Mouse (Mus musculus): ENCODE data around the gene Ankrd44. TPM values are rescaled to one million over a fixed set of nuclear protein-coding genes. Genes with fewer than 3 reads are reported as not detected.

The Ankrd44 gene
- polyA plus RNA-seq, 1 experiment from 2014 or later, result 32.3 TPM

- 64% methylated on average over 8 of the region's 8 CpGs for WGBS
- ATAC-seq (replicated peaks), result no peak
Observed at GRCm38 (mm10) chr1:54715061-54715760, 211.0 kb downstream of the Ankrd44 start.

GRCm38 (mm10) chr1:54713231-54714173 is 212.7 kb downstream of the Ankrd44 start:
- Histone ChIP-seq H3K27me3 (replicated peaks) (no peaks in the 10 kb centered on the region), H3K4me2 (no peak overlapping the region), H3K27ac (no peak overlapping the region), H3K36me3 (replicated peaks) (no peaks in the 10 kb centered on the region), H3K9me3 (no peaks in the 10 kb centered on the region), H3K4me1 (0 out of 2 replicates have a peak, but pooled peaks cover 4% of the 10 kb centered on the region), H3K9ac (no peak overlapping the region), H3K4me3 (no peak overlapping the region)
- ATAC-seq (replicated peaks), result 0 out of 2 replicates have a peak, but pooled peaks have one; percentile 37
- WGBS, result 47% methylated on average over 11 of the region's 11 CpGs

More at GRCm38 (mm10) chr1:54715061-54715760, 211.0 kb downstream of the Ankrd44 start:
- no peak overlapping the region for H3K4me3 ChIP-seq
- H3K4me2 ChIP-seq, result no peak overlapping the region
- no peaks in the 10 kb centered on the region for H3K9me3 ChIP-seq
- 0 out of 2 replicates have a peak, but pooled peaks cover 4% of the 10 kb centered on the region for H3K4me1 ChIP-seq
- H3K9ac ChIP-seq, result no peak overlapping the region
- H3K36me3 ChIP-seq (replicated peaks), result no peaks in the 10 kb centered on the region
- H3K27ac ChIP-seq, result no peak overlapping the region
- H3K27me3 ChIP-seq (replicated peaks), result no peaks in the 10 kb centered on the region

GRCm38 (mm10) chr1:54711568-54711967 is 214.6 kb downstream of the Ankrd44 start:
- Histone ChIP-seq H3K27me3 (replicated peaks) (no peaks in the 10 kb centered on the region), H3K27ac (no peak overlapping the region), H3K9me3 (no peaks in the 10 kb centered on the region), H3K9ac (no peak overlapping the region), H3K4me1 (peaks cover 22% of the 10 kb centered on the region), H3K4me3 (no peak overlapping the region), H3K4me2 (no peak overlapping the region), H3K36me3 (replicated peaks) (no peaks in the 10 kb centered on the region)
- no peak for ATAC-seq (replicated peaks)
- 91% methylated on average over 3 of the region's 3 CpGs for WGBS

DNA sequence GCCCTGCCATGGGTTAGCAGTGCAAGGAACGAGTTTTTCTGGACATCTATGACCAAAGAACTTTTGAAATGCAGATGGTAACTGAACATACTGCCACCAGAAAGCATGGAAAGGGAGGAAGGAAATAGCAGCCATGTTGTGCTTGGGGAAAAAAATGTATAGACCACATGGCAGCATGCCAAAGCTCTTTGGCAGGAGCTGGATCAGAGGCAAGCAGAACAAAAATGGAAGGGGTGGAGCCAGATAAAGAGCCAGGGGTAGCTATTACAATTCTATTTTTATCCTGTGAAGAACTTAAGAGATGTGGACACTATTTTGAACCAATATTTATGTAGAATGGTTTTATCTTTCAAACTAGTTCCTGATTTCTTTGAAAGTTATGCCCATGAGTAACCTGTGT is 215.6 kb downstream of the Ankrd44 start:
- Histone ChIP-seq H3K4me3 (no peak overlapping the region), H3K4me1 (peaks cover 22% of the 10 kb centered on the region), H3K36me3 (replicated peaks) (no peaks in the 10 kb centered on the region), H3K27me3 (replicated peaks) (no peaks in the 10 kb centered on the region), H3K9ac (no peak overlapping the region), H3K4me2 (no peak overlapping the region), H3K27ac (no peak overlapping the region), H3K9me3 (no peaks in the 10 kb centered on the region)
- WGBS, result 73% methylated on average over 1 of the region's 1 CpGs
- no peak for ATAC-seq (replicated peaks)

DNA sequence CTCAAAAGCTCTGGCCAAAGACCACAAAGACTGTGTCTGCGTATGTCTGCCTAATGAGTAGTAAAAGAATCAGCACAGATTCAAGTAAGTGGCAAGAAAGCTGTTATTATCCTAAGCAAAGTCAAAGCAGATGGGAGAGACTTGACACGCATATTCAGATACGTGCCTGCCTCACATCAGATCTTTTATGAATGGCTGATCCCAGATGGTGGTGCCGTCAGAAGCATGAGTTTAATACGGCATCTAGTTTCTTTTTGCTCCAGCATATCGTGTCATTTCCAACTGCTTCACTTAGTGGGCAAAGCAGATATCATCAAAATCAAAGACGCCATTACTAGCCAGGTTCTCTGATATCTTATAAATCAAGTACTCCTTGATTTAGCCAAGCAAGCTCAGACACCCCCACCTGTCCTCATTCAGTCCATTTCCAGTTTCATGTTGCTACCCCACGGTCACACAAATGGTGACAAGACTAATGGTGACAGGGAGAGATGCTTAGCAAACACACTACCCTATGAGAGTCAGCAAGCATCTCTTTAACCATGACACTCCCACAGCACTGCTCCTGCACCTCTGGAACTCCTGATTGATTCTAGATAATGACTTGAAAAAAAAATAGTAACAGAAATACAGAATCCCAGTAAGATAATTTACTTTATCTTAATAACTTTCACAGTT is 218.2 kb downstream of the Ankrd44 start:
- H3K4me1 ChIP-seq, result peaks cover 18% of the 10 kb centered on the region
- WGBS, result 39% methylated on average over 8 of the region's 8 CpGs
- H3K9ac ChIP-seq, result no peak overlapping the region
- no peaks in the 10 kb centered on the region for H3K27me3 ChIP-seq (replicated peaks)
- H3K9me3 ChIP-seq, result no peaks in the 10 kb centered on the region
- H3K4me2 ChIP-seq, result no peak overlapping the region
- no peaks in the 10 kb centered on the region for H3K36me3 ChIP-seq (replicated peaks)
- H3K4me3 ChIP-seq, result no peak overlapping the region
- ATAC-seq (replicated peaks), result peak; percentile 61
- H3K27ac ChIP-seq, result peak overlapping the region; percentile 71

GRCm38 (mm10) chr1:54707036-54707887 is 218.9 kb downstream of the Ankrd44 start:
- no peaks in the 10 kb centered on the region for H3K27me3 ChIP-seq (replicated peaks)
- H3K4me2 ChIP-seq, result peak overlapping the region; percentile 5; the same call in 1 of the 2 replicates
- H3K36me3 ChIP-seq (replicated peaks), result no peaks in the 10 kb centered on the region
- WGBS, result 39% methylated on average over 10 of the region's 10 CpGs
- ATAC-seq (replicated peaks), result peak; percentile 89
- no peak overlapping the region for H3K4me3 ChIP-seq
- peaks cover 18% of the 10 kb centered on the region for H3K4me1 ChIP-seq
- no peaks in the 10 kb centered on the region for H3K9me3 ChIP-seq
- no peak overlapping the region for H3K9ac ChIP-seq
- peak overlapping the region; percentile 71 for H3K27ac ChIP-seq

DNA sequence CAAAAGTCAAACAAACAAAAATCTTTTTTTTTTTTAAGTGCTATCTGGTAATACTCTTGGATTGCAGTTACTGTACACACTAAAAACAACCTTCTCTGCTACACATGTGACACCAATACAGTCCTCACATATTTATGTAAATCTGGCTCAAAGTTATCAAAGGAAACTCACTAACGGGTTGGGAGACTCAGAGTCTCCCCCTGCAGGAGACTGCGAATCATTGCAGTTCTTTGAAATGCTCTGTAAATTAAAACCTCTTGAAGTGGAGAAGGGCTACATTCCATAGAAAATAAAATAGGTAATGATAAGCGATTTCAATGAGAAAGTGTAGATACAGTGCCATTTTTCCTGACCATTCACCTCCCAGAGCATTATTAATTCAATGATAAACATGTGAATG is 219.6 kb downstream of the Ankrd44 start:
- no peaks in the 10 kb centered on the region for H3K36me3 ChIP-seq (replicated peaks)
- peaks cover 18% of the 10 kb centered on the region for H3K4me1 ChIP-seq
- H3K9ac ChIP-seq, result no peak overlapping the region
- H3K4me2 ChIP-seq, result no peak overlapping the region
- peak overlapping the region; percentile 71 for H3K27ac ChIP-seq
- WGBS, result 26% methylated on average over 3 of the region's 3 CpGs
- ATAC-seq (replicated peaks), result no peak; the same call in 1 of the 2 replicates
- H3K9me3 ChIP-seq, result no peaks in the 10 kb centered on the region
- H3K27me3 ChIP-seq (replicated peaks), result no peaks in the 10 kb centered on the region
- H3K4me3 ChIP-seq, result no peak overlapping the region

GRCm38 (mm10) chr1:54703466-54703865 is 222.7 kb downstream of the Ankrd44 start:
- Histone ChIP-seq H3K27ac (no peak overlapping the region), H3K9me3 (no peaks in the 10 kb centered on the region), H3K4me1 (peaks cover 18% of the 10 kb centered on the region), H3K4me2 (no peak overlapping the region), H3K9ac (no peak overlapping the region), H3K36me3 (replicated peaks) (no peaks in the 10 kb centered on the region), H3K4me3 (no peak overlapping the region), H3K27me3 (replicated peaks) (no peaks in the 10 kb centered on the region)
- no peak for ATAC-seq (replicated peaks)
- 65% methylated on average over 1 of the region's 1 CpGs for WGBS

GRCm38 (mm10) chr1:54702918-54703317 is 223.3 kb downstream of the Ankrd44 start:
- H3K9ac ChIP-seq, result no peak overlapping the region
- H3K27me3 ChIP-seq (replicated peaks), result no peaks in the 10 kb centered on the region
- no peak for ATAC-seq (replicated peaks)
- H3K4me1 ChIP-seq, result peaks cover 12% of the 10 kb centered on the region
- no peaks in the 10 kb centered on the region for H3K36me3 ChIP-seq (replicated peaks)
- H3K9me3 ChIP-seq, result no peaks in the 10 kb centered on the region
- H3K4me3 ChIP-seq, result no peak overlapping the region
- H3K4me2 ChIP-seq, result no peak overlapping the region
- H3K27ac ChIP-seq, result no peak overlapping the region

DNA sequence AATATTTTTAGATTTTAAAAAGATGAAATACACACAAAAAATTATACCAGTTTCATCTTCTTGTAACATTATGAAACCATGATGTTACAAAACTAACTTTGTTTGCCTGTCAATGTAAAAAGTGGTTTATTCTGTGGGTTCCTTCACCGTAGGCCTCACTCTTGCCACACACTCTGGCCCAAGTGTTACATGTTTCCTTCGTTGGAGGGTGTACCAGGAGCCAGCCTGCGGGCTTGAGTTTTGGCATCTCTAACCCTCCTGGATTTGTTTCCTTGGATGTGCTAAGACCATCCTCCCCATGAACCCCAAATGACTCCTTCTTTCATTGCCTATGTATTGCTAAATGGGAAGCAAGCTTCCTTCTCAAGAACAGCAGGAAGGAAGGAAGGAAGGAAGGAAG is 230.8 kb downstream of the Ankrd44 start:
- Histone ChIP-seq H3K4me3 (no peak overlapping the region), H3K36me3 (replicated peaks) (no peaks in the 10 kb centered on the region), H3K9ac (no peak overlapping the region), H3K4me2 (no peak overlapping the region), H3K9me3 (no peaks in the 10 kb centered on the region), H3K27ac (no peak overlapping the region), H3K27me3 (replicated peaks) (no peaks in the 10 kb centered on the region), H3K4me1 (no peaks in the 10 kb centered on the region; the same call in 1 of the 2 replicates)
- no peak for ATAC-seq (replicated peaks)
- 94% methylated on average over 3 of the region's 3 CpGs for whole genome bisulfite sequencing

DNA sequence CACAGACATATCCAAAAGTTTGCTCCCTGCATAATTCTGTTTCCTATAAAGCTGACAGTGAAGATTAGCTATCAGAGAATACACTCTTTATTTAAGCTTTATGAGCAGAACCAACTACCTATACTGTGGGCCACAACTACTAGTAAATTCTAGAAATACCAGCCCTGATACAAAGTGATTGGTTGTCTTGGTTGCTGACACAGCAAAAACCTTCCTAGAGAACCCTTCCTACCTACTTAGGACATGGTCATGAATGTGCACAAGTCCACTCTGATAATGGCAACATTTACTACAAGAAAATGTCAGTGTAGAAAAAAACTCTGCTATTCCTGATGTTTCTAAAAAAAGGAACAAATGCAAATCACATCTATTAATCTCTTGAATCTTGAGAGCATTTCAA is 234.4 kb downstream of the Ankrd44 start:
- no peak overlapping the region for H3K27ac ChIP-seq
- H3K9me3 ChIP-seq, result no peaks in the 10 kb centered on the region
- no peaks in the 10 kb centered on the region for H3K27me3 ChIP-seq (replicated peaks)
- H3K9ac ChIP-seq, result no peak overlapping the region
- H3K4me3 ChIP-seq, result no peak overlapping the region
- H3K4me2 ChIP-seq, result no peak overlapping the region
- no peaks in the 10 kb centered on the region for H3K4me1 ChIP-seq
- H3K36me3 ChIP-seq (replicated peaks), result no peaks in the 10 kb centered on the region
- no peak for ATAC-seq (replicated peaks)

All from midbrain, embryonic 15.5 days (tissue).